Mouse (Mus musculus) naive thymus-derived CD4-positive, alpha-beta T cell, adult 2 months (primary cell): ENCODE data around the gene Smg5.
"Not testable (repeated sequence)": the region's sequence is repeated elsewhere in the genome, so short reads cannot be mapped to it uniquely, and the experiment has no call there.

ENCODE experiments used
- DNase-seq: peaks from one replicate; pipeline ENCODE4 v3.0.0-alpha.2; 2011; ENCODE audit warnings: low read depth

The Smg5 gene

DNA sequence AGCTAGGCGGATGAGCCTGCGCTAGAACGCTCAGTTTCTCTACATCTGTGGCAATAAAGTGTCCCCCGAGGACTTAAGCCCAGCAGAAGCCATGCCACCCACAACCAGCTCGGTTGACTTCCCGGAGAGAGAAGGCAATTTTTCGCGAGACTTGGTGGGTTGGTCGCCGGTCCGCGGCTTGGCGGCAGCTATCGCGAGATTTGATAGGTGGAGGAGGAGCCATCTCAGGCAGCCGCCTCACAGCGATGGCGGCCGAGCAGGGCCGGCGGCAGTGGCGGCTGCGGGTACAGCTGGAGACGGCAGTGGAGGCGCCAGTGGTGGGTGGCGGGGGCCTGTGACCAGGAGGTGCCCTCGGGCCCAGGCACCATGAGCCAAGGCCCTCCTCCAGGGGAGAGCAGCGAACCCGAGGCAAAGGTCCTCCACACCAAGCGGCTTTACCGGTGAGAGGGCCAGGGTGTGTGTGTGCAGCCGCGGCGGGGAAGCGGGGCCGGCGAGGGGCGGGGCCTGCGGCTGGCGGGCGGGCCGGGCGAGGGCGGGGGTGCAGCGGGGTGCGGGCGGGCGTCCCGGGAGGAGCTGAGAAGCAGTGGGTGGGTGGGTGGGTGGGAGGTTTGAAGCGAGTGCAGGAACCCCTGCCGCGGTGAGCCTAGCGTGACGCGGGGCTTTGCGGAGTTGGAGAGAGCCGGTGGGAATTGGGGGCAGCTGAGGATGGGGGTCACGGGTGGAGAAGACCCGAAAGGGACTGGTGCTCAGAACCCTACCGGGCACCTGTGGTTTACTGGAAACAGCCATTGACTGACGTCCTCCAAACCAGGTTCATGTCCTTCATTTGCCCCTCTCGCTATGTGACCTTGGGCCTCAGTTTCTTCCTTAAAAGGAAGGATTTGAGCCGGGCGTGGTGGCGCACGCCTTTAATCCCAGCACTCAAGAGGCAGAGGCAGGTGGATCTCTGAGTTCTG is at the start of gene Smg5, which contains the start of gene Tmem79:
Gene Smg5 (plus strand): TSS at position 203 of the 956 bp plus-strand sequence.
Gene Tmem79 (minus strand): TSS at position 91 of the 956 bp plus-strand sequence.
- peak; percentile 98 for DNase-seq

DNA sequence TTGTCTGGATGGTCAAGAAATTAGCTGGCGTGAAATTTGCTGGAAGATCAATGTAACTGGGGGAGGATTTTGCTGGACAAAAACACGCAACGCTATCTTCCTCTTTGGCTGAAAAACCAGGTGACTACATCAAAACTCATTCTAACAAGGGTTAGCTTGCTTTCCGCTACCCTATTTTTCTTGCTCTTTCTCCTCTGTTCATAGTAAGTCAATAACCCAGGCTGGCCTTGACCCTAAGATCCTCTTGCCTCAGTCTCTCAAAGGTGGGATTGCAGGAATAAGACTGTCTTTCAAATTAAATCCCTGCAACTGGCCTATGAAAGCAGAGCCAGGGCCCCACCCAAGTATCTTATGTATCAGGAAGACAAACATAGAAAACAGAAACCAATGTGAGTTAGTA is 49.0 kb upstream of the Smg5 start, which contains the start of gene Gm38392:
Gene Gm38392 (minus strand): TSS at position 101 of the 400 bp plus-strand sequence.
- DNase-seq: no peak

DNA sequence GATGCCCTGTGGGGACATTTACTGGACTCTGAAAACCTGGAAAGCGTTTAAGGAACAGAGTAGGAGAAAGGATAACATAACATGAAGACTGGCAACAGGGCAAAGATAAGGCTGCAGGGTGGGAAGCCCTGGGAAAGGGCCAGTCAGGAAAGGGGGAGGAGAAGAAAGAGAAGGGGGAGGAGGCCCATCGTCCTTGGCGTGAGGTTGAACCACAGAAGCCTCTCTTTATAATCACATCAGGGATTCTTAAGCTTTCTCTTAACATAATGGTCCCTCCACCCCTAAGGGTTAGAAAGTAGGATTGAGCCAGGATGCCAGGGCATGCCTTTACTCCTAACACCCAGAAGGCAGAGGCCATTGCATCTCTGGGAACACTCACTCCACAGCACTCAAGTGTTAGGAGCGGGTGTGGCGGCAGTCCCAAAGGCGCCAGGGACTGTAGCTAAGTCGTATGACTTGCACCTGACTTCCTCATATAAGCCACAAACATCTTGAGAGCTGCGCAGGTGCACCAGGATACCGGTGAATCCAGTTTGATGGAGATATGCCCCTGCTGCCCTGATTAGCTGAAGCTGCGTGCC is 47.8 kb upstream of the Smg5 start:
- not testable (repeated sequence) for DNase-seq

DNA sequence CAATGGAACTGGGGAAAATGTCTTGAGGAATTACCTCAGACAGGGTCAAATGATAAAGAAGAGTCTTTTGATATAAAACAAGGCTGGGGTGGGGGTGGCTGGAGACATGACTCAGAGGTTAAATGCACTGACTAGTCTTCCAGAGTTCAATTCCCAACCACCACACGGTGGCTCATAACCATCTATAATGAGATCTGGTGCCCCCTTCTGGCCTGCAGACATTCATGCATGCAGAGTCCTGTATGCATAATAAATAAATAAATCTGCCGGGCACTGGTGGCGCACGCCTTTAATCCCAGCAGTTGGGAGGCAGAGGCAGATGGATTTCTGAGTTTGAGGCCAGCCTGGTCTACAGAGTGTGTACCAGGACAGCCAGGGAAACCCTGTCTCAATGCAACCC is 44.1 kb upstream of the Smg5 start:
- peak; percentile 51 for DNase-seq

DNA sequence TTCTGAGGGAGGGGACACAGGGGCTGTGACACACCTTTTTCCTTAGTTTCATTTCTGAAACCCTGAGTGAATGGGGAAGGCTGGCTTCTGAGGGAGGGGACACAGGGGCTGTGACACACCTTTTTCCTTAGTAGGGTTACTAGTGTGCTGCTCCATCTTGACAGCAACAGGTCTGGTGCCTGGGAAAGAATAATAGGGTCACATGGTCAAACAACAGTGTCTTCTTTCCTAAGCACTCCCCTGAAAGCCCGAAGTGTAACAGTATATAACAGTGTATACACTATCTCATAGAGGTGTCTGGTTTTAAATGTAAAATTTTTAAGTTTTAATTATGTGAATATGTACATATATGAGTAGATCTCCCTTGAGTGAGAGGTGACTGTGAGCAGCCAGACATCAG is 40.8 kb upstream of the Smg5 start:
- not testable (repeated sequence) for DNase-seq

DNA sequence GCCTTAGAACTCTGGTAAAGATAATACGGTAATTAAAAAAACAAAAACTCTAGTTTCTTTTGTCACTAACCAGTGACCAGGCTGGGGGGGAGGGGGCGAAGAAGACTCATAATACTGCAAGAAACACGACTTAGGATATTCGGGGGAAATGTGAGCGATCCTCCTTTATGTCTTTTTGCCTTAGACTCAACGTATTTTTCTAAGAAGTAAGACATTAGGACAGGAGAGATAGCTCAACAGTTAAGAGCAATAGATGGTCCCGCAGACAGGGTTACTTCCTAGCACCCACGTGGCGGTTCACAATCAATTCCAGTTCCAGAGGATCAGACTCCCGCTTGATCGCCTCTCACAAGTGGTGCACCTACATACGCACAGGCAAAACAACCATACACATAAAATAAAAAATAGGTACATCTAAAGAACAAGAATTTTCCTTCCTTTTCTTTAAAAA is 39.9 kb upstream of the Smg5 start:
- DNase-seq: no peak

DNA sequence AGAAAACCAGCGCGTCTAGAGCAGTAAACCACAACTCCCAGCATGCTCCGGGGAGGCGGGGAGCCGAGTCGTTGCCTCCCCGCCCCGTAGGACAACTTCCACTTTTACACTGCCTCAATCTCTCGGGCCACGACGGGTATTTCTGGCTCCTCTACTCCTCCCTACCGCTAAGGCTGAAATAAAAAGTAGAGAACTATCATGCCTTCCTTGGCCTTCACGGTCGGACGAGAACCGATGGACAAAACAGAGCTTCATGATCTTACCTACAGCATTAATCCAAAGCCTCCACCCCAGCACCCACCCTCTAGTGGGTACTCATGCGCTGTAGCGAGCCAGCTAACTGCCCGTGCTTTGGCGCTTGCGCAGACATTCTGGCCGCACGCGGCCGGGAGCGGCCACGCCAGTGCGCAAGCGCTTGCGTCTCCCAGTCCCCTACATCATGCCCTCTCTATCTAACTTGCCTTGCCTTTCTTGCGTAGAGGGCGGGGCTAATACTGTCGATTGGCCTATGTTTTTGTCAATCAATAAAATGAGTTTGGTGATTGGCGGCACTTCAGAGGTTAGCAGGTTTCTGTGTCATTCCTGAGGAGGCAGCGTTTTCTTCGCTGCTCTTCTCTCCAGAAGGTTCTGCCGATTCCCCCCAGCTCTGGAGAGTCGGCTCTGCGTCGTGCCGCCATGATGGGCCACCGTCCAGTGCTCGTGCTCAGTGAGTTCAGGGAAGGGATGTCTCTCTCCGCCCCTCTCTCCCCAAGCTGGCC is 39.3 kb upstream of the Smg5 start, which contains the start of the genes Tsacc and Cct3:
Gene Tsacc (minus strand): TSS at position 439 of the 758 bp plus-strand sequence.
Gene Cct3 (plus strand): TSS at position 556 of the 758 bp plus-strand sequence.
- DNase-seq: peak; percentile 99

DNA sequence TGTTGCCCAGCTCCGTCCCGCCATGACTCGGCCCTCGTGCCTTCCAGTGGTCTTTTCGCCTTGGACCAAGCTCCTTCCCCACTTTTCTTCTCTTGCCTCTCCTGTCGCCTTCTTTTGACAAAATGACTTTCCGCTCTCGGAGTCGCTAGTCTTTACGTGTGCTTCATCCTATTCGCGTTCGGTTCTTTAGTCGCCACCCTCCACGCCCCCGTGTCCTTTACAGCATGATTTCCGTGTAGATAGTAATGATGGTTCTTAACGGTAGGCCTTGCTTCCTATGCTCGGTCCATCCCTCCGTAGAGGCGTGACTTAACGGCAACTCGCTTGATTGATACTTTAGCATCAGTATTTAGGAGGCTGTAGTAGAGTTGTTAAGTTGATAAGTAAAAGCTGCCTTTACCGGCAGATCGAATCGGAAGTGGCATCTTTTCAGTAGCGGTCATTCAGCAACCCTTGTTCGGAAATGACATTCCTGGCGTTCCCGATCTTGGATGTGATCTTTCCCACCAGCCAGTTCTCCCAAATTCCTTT is 38.7 kb upstream of the Smg5 start:
- DNase-seq: peak; percentile 75

DNA sequence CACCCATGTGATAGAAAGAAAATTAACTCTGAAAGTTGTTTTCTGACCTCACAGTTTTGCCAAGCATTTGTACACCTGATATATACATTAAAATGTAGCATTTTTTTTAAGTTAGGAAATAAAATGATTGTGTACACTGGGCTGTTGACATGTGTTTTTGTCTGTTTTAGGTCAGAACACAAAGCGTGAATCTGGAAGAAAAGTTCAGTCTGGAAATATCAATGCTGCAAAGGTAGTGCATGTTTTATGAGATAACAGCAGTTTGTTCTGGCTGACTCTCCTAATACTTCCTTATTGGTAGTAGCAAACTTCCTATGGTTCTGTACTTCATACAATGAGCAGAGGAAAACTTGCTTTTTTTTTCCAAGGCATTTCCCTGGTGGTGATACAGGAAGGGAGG is 36.9 kb upstream of the Smg5 start:
- DNase-seq: no peak

DNA sequence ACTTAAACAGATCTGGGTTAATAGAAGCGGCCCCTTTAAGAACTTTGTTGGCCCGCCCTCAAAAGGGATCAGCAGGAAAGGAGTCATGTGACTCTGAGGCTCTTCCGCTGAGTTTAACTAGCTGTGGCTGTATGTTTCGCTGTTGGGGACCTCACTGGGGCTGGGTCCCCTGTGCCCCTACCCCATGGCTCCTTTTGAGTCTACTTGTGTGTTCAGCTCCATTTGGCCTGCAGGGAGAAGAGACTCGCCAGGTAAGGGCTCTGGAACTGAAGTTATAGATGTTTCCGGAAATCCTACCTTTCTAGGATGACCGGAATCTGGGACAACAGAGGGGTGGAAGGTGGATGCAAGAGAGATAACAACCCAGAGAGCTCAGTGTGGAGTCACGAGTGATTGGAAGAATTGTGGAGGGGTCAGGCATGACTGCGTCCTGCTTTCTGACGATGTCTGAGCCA is 11.1 kb upstream of the Smg5 start, which contains the start of gene Glmp:
Gene Glmp (plus strand): TSS at position 73 of the 455 bp plus-strand sequence.
- DNase-seq: peak; percentile 66

DNA sequence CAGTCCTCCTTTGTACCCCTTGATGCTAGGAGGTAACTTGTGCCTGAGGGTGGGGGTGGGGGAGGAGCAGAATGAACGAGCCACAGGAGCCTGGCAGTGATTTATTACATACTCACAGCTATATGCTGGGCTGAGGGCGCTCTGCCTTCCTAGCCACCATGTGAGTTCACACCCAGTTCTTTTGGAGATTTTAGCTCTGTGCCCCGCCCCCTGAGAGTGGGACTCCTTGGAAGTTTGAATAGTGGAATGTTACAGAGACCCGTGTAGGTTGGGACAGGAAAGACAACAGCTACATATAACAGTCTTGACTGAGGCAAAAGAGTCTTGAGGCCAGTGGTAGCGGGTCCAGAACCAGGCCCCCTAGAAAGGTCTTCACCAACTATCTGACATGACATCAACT is 7.1 kb upstream of the Smg5 start:
- no peak for DNase-seq

DNA sequence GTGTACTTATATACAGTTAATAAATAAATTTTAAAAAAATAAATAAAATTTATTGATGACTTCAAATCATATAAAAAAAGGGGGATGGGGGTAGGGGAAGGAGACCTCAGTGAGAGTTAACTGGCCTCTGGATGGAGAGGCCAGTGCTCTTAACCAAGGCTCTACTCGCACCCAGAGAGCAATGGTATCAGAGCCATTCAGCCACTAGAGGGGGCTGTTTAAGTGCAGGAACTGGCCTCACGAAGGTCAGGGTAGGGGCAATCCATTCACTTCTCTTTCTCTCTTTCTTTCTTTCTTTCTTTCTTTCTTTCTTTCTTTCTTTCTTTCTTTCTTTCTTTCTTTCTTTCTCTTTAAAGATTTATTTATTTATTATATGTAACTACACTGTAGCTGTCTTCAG is 4.8 kb upstream of the Smg5 start:
- DNase-seq: peak; percentile 80

DNA sequence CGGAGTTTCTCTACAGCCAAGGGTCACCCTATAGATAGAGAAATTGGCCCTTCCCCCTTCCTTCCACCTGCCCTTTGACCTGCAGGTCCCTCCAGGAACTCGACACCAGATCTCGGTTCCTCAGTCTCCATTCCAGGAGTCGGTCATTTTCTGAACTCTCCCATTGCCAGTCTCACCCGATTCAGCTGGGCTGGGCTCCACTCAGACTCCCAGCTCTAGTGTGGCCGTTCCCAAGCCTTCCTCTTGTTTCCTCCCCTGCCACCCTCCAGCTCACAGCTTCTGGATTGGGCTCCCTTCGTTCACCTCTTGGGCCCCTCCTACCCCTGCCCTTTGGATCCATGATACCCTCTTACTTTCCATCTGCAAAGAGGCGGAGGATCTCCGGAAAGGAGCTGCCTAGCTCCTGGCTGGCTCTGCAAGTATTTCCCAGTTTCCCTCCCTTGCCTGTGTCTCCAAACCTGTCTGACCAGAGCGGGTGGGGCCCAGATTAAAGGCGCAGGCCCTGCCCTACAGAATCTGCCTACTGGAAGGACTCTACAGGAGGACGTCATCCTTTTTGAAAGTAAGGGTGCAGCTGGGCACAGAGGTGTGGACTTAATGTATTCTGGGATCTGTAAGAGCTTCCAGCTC is 1.9 kb upstream of the Smg5 start:
- no peak for DNase-seq

DNA sequence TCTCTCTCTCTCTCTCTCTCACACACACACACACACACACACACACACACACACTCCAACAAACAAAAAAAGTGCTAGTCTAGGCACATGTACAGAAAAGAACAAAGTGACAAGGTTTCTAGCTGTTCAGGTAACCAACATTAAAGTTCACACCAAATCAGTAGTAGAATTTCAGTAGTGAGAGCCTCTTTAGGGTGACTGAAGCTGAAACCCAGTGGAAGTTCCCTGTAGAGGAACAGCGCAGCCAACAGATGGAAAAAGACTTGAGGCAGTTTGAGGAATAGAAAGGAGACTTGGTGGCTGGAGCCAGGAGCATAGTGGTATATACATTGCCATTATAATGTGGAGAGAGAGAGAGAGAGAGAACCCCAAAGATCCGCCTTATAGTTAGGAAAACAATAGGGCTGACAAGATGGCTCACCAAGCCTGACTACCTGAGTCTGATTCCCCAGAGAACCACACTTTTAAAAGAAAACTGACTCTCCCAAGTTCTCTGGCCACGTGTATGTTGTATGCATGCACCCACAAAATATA is 1.1 kb upstream of the Smg5 start:
- DNase-seq: no peak

DNA sequence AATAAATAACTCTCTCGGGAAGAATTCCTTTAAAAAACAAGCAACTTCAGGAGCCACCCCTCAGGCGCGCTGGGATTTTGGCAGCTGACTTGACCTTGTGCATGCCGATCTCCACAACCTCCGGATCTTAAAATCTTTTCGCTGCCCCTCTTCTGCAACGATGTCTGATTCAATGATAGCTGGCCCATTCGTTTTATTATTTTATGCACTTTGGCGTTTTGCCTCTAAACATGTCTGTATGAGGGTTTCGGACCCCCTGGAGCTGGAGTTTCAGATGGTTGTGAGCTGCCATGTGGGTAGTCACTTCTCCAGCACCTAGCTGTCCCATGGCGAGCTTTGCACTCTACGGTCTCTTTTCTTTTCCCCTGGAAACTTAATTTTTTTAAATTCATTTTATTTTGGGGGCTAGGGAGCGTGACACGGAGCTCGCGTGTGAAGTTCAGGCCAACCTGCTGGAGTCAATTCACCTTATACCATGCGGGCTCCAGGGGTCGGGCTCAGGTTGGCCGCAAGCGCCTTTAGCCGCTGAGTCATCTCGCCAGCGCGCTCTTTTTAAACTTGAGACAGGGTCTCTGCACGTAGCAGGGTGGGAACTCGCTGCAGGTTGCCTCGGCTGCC is 515 bp upstream of the Smg5 start:
- DNase-seq: no peak

DNA sequence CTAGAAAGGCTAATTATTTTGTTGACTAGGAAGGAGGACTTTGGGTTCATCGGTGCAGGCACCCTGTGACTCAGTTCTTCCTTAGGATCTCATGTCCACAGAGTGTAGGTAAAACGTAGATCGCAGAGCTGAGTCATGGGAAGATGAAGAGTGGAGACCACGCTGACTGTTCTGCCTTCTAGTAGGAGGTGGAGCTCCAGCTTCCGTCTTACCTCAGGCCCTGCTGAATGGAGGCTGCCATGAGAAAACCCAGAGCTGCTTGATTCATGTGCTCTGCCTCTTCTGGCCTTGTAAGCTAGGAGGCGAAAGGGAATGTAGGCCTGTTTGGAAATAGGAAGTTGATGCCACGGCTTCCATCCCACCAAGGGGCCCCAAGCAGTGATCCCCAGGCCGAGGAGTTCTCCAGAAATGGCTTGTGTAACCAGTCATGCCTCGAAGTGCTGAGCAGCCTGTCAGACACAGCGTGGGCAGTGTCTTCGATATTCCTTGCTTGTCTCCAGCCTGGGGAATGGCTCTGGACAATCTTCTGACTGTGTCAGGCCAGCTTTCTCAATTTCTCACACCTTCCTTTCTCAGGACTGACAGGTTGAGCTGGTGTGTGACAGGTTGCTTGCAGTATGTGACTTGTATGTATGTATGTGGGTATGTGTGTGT is 1.4 kb downstream of the Smg5 start:
- peak; percentile 64 for DNase-seq

DNA sequence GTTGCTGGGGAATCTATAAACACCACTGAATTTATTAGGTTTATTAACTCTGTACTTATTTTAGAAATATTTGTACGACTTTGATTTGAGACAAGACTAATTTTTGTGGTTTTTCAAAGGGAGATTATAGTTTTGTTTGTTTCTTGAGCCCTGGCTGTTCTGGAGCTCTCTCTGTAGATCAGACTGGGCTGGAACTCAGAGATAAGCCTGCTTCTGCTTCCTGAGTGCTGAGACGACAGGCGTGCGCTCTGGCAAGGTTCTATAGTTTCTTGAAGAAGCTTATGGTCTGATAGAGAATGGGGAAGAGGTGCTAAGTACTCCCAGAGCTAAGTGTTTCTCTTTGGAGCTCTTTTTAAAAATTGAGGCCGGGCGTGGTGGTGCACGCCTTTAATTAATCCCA is 2.3 kb downstream of the Smg5 start:
- DNase-seq: no peak

DNA sequence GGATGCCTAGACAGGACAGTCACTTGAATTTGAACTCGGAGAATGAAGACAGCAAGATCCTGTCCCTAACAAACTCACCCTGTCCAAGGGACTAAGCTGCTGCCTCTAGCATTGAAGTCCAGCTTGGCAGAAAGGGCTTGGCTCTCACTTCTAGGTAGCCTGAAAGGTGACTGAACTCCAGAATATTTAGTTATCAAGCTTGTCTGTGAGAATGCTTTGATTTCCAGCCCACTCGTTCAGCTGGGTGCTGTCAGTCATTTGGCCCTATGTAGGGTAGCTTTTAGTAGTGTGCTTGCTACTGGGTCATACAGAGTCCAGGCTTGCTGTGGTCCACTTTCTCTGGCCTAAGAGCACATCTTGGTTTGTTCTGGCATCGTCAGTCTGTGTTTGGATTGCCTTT is 2.9 kb downstream of the Smg5 start:
- DNase-seq: no peak

DNA sequence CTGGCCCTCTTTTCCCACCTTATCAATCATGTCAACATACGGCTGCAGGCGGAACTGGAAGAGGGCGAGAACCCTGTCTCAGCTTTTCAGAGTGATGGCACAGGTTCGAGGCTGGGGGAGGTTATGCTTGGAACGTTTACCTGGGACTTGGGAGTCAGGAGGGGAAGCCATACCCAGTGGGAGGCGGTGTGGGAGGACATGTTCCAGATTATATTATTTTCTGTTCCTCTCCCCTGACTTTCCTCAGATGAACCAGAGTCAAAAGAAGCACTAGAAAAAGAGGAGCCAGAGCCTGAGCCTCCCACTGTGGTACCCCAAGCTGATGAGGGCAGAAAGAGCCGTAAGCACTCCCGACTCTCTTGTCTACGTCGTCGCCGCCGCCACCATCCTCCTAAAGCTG is 14.7 kb downstream of the Smg5 start:
- DNase-seq: no peak

DNA sequence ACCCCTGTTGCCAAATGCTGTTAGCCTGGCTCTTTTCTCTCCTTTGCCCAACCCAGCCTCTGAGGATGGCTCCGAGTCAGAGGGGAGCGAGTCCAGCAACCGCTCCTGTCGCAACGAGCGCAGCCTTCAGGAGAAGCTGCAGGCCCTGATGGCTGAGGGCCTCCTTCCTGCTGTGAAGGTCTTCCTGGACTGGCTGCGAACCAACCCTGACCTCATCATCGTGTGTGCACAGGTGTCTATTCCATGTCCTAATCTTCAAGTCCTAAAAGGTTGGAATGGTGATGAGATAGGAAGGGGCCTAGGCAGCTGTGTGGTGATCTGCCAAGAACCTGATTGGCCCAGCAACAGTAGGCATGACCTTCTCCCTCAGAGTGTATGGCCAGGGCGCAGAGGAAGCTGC is 16.8 kb downstream of the Smg5 start:
- no peak for DNase-seq
